Mouse (Mus musculus) gastrocnemius, postnatal 25 days (tissue): ENCODE measurements around the gene L2hgdh. TPM values are rescaled to one million over a fixed set of nuclear protein-coding genes. Genes with fewer than 3 reads are reported as not detected.

Source experiments
- DNase-seq: peaks from one replicate; pipeline ENCODE4 v3.0.0; 2022
- total RNA-seq, 2 experiments: library from RNA; stranded (reverse); gene quantifications; 1 replicate in 1 of 2; 2 replicates in 1 of 2; pipeline ENCODE4 v1.2.3; 2021

The L2hgdh gene
- total RNA-seq, 2 experiments from 2014 or later = 31.2 to 32.7 TPM

GRCm38 (mm10) chr12:69730306-69730705, 5.6 kb upstream of the L2hgdh start:
- no peak for DNase-seq

DNA sequence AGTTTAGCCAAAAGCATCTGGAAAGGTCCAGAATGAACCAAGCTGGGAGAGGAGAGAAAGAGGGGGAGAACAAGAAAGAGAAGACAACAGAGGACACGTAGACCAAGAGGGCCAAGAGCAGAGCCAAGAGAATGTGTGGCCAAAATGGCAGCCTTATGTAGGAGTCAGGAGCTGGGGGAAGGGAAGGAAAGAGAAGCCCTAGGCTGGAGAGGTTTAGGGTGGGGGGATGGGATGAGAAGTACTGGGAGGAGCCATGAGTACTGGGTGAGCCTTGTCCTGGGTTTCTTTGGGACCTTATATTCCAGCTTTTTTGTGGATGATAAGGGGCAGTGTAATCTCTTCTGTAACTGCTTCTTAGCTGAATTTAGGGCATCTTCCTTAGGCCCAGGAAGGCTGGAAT, 4.6 kb upstream of the L2hgdh start:
- DNase-seq = no peak

GRCm38 (mm10) chr12:69724018-69724710, 509 bp downstream of the L2hgdh start:
- no peak for DNase-seq

DNA sequence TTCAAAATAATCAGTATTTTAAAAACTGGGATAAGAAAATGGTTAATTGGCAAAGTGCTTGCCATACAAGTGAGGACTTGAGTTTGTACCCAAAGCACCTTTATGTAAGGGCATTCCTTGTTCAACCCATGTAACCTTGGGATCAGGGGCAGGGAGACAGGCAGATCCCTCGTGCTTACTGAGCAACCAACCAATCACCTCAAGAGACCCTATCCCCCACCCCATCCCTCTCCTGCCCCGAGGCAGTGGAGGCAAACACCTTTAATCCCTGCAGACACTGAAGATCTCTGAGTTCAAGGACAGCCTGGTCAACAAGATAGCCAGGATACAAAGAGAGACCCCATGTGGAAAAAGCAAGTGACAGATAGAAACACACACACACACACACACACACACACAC, 1.3 kb downstream of the L2hgdh start:
- no peak for DNase-seq

DNA sequence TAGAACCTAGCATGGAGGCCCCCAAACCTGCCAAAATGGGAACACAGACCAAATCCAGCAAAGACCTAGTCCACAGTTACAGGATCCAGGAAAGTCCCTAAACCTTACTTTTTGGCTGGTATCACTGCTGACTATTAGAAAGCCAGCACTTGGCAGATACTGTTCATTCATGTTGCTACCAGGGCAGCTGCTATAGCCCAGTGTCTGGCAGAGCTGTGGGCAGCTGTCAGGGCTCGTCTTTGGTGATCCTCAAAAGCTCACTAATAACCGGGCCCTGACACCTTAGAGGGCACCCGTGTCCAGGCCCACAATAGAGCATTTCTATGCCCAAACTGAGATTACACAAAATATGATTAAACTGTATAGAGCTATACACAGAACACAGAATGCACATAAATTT, 1.8 kb downstream of the L2hgdh start:
- no peak for DNase-seq

DNA sequence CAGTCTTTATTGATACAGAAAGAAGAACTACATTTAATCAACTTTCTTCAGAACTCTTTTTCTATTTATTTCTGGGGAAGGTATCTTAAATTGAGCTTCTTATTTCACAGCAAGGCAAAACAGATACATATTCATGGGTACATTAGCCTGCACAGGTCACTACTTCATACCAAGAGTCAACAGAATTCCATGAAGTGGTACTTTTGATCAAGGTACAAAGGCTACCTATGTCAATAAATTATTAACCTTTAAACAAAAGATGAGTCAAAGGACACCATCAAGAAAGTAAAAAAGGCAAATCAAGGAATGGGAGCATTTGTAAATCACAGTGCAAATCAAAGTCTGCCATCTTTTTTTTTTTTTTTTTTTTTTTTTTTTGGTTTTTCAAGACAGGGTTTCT, 11.0 kb downstream of the L2hgdh start:
- no peak for DNase-seq

- no peak for DNase-seq
These were observed 19.7 kb downstream of the L2hgdh start for GRCm38 (mm10) chr12:69704799-69705458.

DNA sequence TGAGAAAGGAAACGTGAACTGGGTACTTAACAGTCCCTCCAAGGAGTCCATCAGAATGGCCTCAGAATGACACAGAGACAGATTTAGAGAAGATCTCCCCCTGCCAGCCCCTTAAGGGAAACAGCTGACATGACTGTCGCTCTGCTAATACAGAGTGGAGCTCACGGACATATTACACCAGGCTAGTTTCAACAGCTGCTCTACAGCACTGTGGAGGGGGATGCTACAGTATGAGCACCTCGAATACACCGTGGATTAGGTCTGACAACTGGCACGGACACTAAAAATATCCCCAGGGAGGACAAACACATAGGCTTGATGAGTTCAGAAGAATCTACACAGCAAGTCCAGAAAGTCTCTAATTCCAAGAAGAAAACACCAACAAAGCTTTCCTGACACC, 26.3 kb downstream of the L2hgdh start:
- DNase-seq = no peak

GRCm38 (mm10) chr12:69696746-69697145, 27.9 kb downstream of the L2hgdh start:
- DNase-seq = no peak

GRCm38 (mm10) chr12:69693471-69693870, 31.2 kb downstream of the L2hgdh start:
- DNase-seq = no peak

DNA sequence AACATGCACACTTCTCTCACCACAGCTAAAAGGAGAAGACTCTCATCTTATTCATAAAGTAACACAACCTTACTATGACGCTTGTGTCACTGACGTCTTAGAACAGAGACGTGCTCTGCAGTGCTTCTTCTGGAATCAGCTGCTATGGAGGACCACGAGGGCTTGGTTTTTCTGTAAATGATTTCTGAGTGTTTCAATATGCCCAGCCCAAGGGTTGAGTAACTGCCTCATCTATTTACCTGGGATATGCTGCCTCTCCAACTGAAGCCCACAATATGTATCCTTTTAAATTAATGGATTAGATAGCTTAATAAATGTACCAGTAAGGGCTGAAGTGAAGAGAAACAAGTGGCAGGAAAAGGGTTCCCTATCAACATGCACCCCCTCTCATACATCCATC, 34.0 kb downstream of the L2hgdh start:
- DNase-seq = no peak

DNA sequence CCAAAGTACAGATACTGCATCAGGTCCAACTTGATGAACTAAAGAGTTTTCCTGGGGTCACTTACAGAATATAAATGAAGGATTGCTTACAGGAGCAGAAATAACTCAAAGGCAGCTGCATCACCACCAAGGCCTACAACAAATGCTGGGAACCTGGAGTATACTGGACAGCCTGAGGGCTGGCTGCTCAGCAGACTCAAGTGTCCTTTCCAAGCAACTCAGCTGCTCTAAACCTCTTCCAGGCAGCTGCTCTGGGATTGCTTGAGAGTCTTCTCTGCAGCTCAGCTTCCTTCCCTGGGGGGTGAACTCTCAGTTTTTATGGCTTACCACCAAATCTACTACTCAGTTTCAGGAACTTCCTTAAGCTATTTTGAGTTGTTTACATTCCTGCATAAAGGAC, 35.6 kb downstream of the L2hgdh start:
- no peak for DNase-seq

- DNase-seq = no peak
These were observed 36.3 kb downstream of the L2hgdh start for GRCm38 (mm10) chr12:69688368-69688767.

DNA sequence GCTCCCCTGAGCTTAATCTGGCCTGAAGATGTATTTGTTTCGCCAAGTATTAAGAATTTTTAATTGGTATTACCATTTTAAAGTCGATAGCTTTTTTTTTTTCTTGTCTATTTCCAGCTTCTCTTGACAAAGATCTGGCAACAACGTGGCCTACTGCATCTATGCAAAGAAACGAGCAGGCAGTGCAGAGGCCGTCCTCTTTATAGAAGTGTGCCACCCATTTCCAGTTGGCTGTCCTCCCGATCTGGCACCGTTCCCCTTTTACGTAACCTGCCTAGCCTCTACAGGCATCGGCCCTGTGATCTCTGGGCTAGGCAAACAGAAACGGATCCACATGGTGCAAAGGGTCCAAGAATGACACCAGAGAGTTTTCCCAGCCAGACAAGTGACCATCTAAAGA, 41.1 kb downstream of the L2hgdh start:
- peak; percentile 86 for DNase-seq

DNA sequence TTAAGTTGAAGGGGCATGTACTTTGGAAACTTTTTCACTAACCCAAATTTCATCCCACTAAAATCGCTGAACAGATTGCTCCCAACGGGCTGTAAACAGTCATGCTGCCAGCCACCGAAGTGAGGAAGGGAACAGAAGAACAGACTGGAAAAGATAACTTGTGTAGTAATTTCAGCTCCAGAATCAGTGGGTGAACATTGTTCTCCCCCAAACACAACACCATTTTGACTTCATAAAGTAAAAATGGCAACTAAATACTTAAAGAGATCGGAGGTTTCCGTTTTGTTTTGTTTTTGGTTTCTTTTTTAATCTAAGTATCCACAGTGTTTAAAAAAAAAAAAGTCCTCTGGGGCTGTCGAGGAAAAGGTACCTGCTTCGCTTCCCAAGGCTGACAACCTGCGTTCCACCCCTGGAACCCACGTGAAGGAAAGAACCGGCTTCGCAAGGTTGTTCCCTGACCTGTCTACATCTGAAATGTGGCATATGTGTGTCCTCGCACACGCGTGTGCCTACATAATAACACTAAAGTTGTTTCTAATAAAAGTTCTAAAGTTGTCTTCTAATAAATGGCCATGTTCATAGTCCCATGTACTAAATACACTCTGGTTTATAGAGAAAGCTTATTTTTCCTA, 41.8 kb downstream of the L2hgdh start:
- no peak for DNase-seq

DNA sequence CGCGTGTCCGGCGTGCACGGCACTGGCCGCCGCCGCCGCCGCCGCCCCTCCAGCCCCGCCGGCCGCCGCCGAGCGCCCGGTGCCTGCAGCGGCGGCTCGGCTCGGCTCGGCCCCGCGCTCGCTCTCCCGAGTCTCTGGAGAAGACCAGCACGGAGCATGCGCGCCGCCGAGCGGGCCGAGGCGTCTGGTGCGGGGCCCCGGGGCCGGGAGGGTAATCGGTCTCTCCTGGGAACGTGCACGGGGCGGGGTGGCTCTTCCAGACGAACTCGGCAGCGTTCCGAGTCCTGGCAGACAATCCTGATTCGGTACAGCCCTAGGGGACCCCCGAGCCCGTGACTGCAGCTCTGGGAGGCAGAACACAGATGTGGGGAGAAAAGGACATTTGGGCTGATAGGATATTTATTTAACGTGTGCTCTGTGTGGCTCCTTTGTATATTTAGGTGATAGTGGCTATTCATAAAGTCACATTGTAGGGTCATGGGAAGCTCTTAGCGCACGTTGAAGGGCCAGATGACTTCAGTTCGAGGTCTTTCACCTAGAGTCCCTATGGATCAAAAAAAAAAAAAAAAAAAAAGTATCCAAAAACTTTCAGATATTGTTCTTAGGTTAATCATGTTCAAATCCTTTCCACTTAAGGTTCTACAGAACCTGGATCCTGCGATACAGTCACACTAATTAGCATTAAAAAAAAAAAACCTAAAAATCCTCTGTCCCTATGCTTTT, 42.4 kb downstream of the L2hgdh start:
- DNase-seq = peak; percentile 84

- peak; percentile 75 for DNase-seq
These were observed 43.1 kb downstream of the L2hgdh start, which contains the start of gene Sos2 for GRCm38 (mm10) chr12:69681566-69682061. Sos2 (minus strand) TSS chr12:69681852.

DNA sequence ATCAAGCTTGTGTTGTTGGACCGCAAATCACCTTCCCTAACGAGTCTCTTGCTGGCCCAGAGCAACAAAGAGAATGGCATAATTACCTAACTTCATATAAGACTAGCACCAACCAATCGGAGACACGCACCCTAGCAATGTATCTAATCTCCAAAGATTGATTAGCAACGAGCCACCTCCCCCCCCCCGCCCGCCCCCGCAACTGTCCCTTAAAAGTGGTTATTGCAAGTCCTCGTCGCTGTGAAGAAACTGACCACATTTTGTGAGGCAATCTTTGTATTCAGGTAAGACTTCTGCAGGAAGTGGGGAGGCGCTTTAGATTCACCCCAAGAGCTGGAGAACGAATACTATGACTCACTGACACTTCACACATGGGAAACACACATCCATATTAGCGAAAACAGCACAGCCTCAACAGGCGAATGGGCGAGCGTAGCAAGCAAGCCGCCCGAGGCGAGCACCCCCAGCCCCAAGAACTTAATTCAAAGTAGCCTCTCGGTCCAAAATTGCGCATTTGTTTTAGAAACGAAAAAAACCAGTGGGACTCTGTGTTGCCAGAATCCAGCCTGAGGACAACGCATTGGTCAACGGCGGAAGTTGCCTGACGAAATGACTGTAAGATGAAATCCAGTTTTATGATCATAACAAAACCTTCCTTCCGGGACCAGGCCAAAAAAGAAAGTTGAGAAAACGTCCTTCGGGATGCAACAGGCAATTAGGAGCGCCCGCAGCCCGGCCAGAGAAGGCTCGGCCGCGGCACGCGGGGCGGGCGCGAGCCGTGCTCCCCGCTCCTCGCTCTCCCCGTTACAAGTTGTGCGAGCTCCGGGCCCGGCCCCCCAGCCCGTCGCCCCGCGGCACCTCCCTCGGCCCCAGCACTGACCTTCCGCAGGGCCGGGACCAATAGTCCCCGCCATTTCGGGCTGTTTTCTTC, 43.8 kb downstream of the L2hgdh start:
- DNase-seq = peak; percentile 52

- DNase-seq = no peak
These were observed 48.5 kb downstream of the L2hgdh start for GRCm38 (mm10) chr12:69676157-69676556.

GRCm38 (mm10) chr12:69674576-69675537, 49.8 kb downstream of the L2hgdh start:
- no peak for DNase-seq
